Mouse (Mus musculus) ES-E14 (cell line): Measurements from ENCODE around the gene Ubtd2.

Source experiments
- CHD2 ChIP-seq: IDR thresholded peaks from 2 replicates; pipeline ENCODE4 v1.6.1; 2014; ENCODE audit warnings: mild to moderate bottlenecking, low read depth, low read length, inconsistent platforms
- HCFC1 ChIP-seq: IDR thresholded peaks from 2 replicates; pipeline ENCODE4 v1.6.1; 2012; ENCODE audit warnings: low read length, inconsistent platforms, borderline replicate concordance; ENCODE audit not compliant: insufficient read depth
- MAFK ChIP-seq: IDR thresholded peaks from 2 replicates; pipeline ENCODE4 v1.6.1; 2014; ENCODE audit warnings: mild to moderate bottlenecking, low read depth, low read length, inconsistent platforms; ENCODE audit not compliant: insufficient read depth
- ZC3H11A ChIP-seq: IDR thresholded peaks from 2 replicates; pipeline ENCODE4 v1.6.1; 2012; ENCODE audit warnings: low read depth, mild to moderate bottlenecking, inconsistent platforms, low read length, borderline replicate concordance

DNA sequence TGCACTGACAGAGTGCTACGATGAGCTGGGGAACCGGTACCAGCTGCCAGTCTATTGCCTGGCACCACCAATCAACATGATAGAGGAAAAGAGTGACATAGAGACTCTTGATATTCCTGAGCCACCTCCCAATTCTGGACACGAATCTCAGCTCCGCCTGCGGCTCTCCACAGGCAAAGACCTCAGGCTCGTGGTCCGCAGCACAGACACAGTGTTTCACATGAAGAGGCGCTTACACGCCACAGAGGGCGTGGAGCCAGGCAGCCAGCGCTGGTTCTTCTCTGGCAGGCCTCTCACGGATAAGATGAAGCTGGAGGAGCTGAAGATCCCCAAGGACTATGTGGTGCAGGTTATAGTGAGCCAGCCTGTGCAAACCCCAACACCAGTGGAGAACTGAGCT, 60.9 kb downstream of the Ubtd2 start:
- TF ChIP-seq HCFC1 (no peak), MAFK (no peak), ZC3H11A (no peak), CHD2 (no peak)
